Mouse (Mus musculus): ENCODE data around the gene Ptprt. TPM values are rescaled to one million over a fixed set of nuclear protein-coding genes. Genes with fewer than 3 reads are reported as not detected.
A peak's percentile ranks its signal among the peaks of the same experiment; 100 is the strongest.
"Not testable (repeated sequence)": the region's sequence is repeated elsewhere in the genome, so short reads cannot be mapped to it uniquely, and the experiment has no call there.

The Ptprt gene
- total RNA-seq, 2 experiments from 2014 or later, result 93.5 to 101 TPM

GRCm38 (mm10) chr2:162282606-162283005, 378.3 kb downstream of the Ptprt start:
- intact Hi-C loops (cut with DNase I), result no loop called here
- no peak for DNase-seq (ENCODE audit: extremely low spot score in 1 of 2, low spot score in 2 of 2)

- intact Hi-C loops (cut with DNase I), result no loop called here
- DNase-seq (ENCODE audit: extremely low spot score in 1 of 2, low spot score in 2 of 2), result no peak
These were observed 378.8 kb downstream of the Ptprt start for GRCm38 (mm10) chr2:162282121-162282520.

- DNase-seq (ENCODE audit: extremely low spot score in 1 of 2, low spot score in 2 of 2), result no peak
- intact Hi-C loops (cut with DNase I), result no loop called here
These were observed 387.1 kb downstream of the Ptprt start for GRCm38 (mm10) chr2:162273826-162274225.

- intact Hi-C loops (cut with DNase I), result no loop called here
- DNase-seq (ENCODE audit: extremely low spot score in 1 of 2, low spot score in 2 of 2), result no peak
These were observed 409.7 kb downstream of the Ptprt start for GRCm38 (mm10) chr2:162251272-162251671.

- intact Hi-C loops (cut with DNase I), result no loop called here
- DNase-seq (ENCODE audit: extremely low spot score in 1 of 2, low spot score in 2 of 2), result no peak
These were observed 412.7 kb downstream of the Ptprt start for GRCm38 (mm10) chr2:162248296-162248695.

GRCm38 (mm10) chr2:162222476-162222875, 438.5 kb downstream of the Ptprt start:
- DNase-seq (ENCODE audit: extremely low spot score in 1 of 2, low spot score in 2 of 2), result no peak
- intact Hi-C loops (cut with DNase I), result no loop called here

- DNase-seq (ENCODE audit: extremely low spot score in 1 of 2, low spot score in 2 of 2), result no peak
- intact Hi-C loops (cut with DNase I), result no loop called here
These were observed 440.4 kb downstream of the Ptprt start for GRCm38 (mm10) chr2:162220586-162220985.

GRCm38 (mm10) chr2:162219507-162219906, 441.4 kb downstream of the Ptprt start:
- intact Hi-C loops (cut with DNase I), result no loop called here
- peak; percentile 25 to 61 for DNase-seq (ENCODE audit: extremely low spot score in 1 of 2, low spot score in 2 of 2)

GRCm38 (mm10) chr2:162217896-162218295, 443.1 kb downstream of the Ptprt start:
- intact Hi-C loops (cut with DNase I), result no loop called here
- DNase-seq (ENCODE audit: extremely low spot score in 1 of 2, low spot score in 2 of 2), result no peak

- intact Hi-C loops (cut with DNase I), result no loop called here
- no peak for DNase-seq (ENCODE audit: extremely low spot score in 1 of 2, low spot score in 2 of 2)
These were observed 448.6 kb downstream of the Ptprt start for GRCm38 (mm10) chr2:162212397-162212796.

GRCm38 (mm10) chr2:162210564-162210963, 450.4 kb downstream of the Ptprt start:
- intact Hi-C loops (cut with DNase I), result no loop called here
- no peak for DNase-seq (ENCODE audit: extremely low spot score in 1 of 2, low spot score in 2 of 2)

- no peak for DNase-seq (ENCODE audit: extremely low spot score in 1 of 2, low spot score in 2 of 2)
- intact Hi-C loops (cut with DNase I), result no loop called here
These were observed 463.6 kb downstream of the Ptprt start for GRCm38 (mm10) chr2:162197316-162197715.

- no peak for DNase-seq (ENCODE audit: extremely low spot score in 1 of 2, low spot score in 2 of 2)
These were observed 478.1 kb downstream of the Ptprt start for GRCm38 (mm10) chr2:162182621-162183475.

GRCm38 (mm10) chr2:162181826-162182225, 479.1 kb downstream of the Ptprt start:
- intact Hi-C loops (cut with DNase I), result no loop called here
- no peak for DNase-seq (ENCODE audit: extremely low spot score in 1 of 2, low spot score in 2 of 2)

More at GRCm38 (mm10) chr2:162182621-162183475, 478.1 kb downstream of the Ptprt start:
- intact Hi-C loops (cut with DNase I), result no loop called here

GRCm38 (mm10) chr2:162172529-162172928, 488.4 kb downstream of the Ptprt start:
- no peak for DNase-seq (ENCODE audit: extremely low spot score in 1 of 2, low spot score in 2 of 2)
- intact Hi-C loops (cut with DNase I), result no loop called here

- intact Hi-C loops (cut with DNase I), result no loop called here
- DNase-seq (ENCODE audit: extremely low spot score in 1 of 2, low spot score in 2 of 2), result peak in 1 of 2 experiments; percentile 19
These were observed 519.0 kb downstream of the Ptprt start for GRCm38 (mm10) chr2:162141845-162142411.

GRCm38 (mm10) chr2:162136176-162136575, 524.8 kb downstream of the Ptprt start:
- intact Hi-C loops (cut with DNase I); DNase-seq (ENCODE audit: extremely low spot score in 1 of 2, low spot score in 2 of 2): not testable (repeated sequence)

GRCm38 (mm10) chr2:162131607-162132304, 529.2 kb downstream of the Ptprt start:
- no peak for DNase-seq (ENCODE audit: extremely low spot score in 1 of 2, low spot score in 2 of 2)
- intact Hi-C loops (cut with DNase I), result no loop called here

- intact Hi-C loops (cut with DNase I), result no loop called here
- no peak for DNase-seq (ENCODE audit: extremely low spot score in 1 of 2, low spot score in 2 of 2)
These were observed 531.1 kb downstream of the Ptprt start for GRCm38 (mm10) chr2:162129896-162130295.

GRCm38 (mm10) chr2:162118041-162118440, 542.9 kb downstream of the Ptprt start:
- no peak for DNase-seq (ENCODE audit: extremely low spot score in 1 of 2, low spot score in 2 of 2)
- intact Hi-C loops (cut with DNase I), result no loop called here

All from left cerebral cortex, postnatal 10 days (tissue).